In the genomic region with DNA sequence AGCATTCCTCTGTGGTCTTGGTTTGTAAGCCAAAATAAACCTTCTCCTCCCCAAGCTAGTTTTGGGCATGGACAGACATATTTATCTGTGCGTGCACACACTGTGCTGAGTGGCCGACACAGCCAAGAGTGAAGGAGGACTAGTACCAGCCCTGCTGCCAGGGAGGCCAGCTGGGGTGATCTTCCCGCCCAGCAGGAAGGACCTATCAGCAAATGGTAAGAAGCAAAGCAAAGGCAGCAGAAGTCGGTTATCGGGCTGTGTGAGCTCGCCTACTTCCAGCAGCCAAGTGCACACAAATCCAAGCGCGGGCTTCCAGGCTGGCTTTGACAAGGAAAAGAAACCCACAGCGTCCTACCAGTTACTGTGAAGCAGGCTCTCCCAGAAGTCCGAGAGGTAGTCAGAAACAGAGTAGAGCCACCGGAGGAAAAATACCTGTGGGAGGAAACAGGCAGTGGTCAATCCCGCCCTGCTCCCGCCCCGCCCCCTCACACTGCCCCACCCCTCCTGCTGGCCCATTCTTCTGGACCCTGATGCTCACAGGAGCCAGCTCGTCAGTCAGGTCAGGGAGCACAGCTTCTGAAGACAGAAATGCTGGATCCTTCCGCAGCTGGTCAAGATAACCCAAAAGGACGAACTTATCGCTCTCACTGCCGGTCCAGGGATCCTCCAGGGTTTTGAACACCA, we compare ENCODE assay signal across 8 mouse cellular contexts. TPM values are rescaled to one million over a fixed set of nuclear protein-coding genes. Genes with fewer than 3 reads are reported as not detected.
DNase-seq lines count a peak whose midpoint lies in the region; ATAC-seq lines count a peak whose summit lies in the region.

No protein-coding gene starts in this region.

- no peaks in the 10 kb centered on the region for H3K27me3 ChIP-seq in kidney, embryonic 14.5 days (ENCODE audit: control insufficient read depth, insufficient read depth, low read length)
- no peaks in the 10 kb centered on the region for H3K27me3 ChIP-seq in forebrain, embryonic 15.5 days
- no peaks in the 10 kb centered on the region for H3K27me3 ChIP-seq in midbrain, embryonic 14.5 days (ENCODE audit: control insufficient read depth, insufficient read depth, low read length)

- H3K4me2 ChIP-seq in kidney, embryonic 14.5 days (replicated peaks; ENCODE audit: low read depth, low read length) = no peak overlapping the region
- H3K4me2 ChIP-seq in forebrain, embryonic 15.5 days (replicated peaks) = no peak overlapping the region
- H3K4me2 ChIP-seq in midbrain, embryonic 14.5 days (ENCODE audit: low read length) = no peak overlapping the region

- no peak overlapping the region for H3K4me3 ChIP-seq in kidney, embryonic 14.5 days (ENCODE audit: low read length)
- no peak overlapping the region for H3K4me3 ChIP-seq in forebrain, embryonic 15.5 days
- H3K4me3 ChIP-seq in midbrain, embryonic 14.5 days (replicated peaks; ENCODE audit: low read depth, low read length) = no peak overlapping the region

- no peaks in the 10 kb centered on the region for H3K4me1 ChIP-seq in kidney, embryonic 14.5 days (ENCODE audit: control insufficient read depth, insufficient read depth, low read length)
- H3K4me1 ChIP-seq in forebrain, embryonic 15.5 days = peaks cover 21% of the 10 kb centered on the region
- H3K4me1 ChIP-seq in midbrain, embryonic 14.5 days (ENCODE audit: control insufficient read depth, insufficient read depth, low read length) = no peaks in the 10 kb centered on the region

- no peaks in the 10 kb centered on the region for H3K9me3 ChIP-seq in kidney, embryonic 14.5 days (ENCODE audit: control insufficient read depth, low read length)
- no peaks in the 10 kb centered on the region for H3K9me3 ChIP-seq in forebrain, embryonic 15.5 days
- no peaks in the 10 kb centered on the region for H3K9me3 ChIP-seq in midbrain, embryonic 14.5 days (ENCODE audit: control insufficient read depth, low read length)

- 70% methylated on average over 19 of the region's 19 CpGs for WGBS in kidney, embryonic 14.5 days
- 70% methylated on average over 19 of the region's 19 CpGs for WGBS in forebrain, embryonic 15.5 days
- 81% methylated on average over 19 of the region's 19 CpGs for WGBS in midbrain, embryonic 14.5 days

- peak overlapping the region; percentile 86 for H3K27ac ChIP-seq in kidney, embryonic 14.5 days (ENCODE audit: low read depth, low read length)
- H3K27ac ChIP-seq in forebrain, embryonic 15.5 days (replicated peaks) = peak overlapping the region; percentile 84
- H3K27ac ChIP-seq in midbrain, embryonic 14.5 days (replicated peaks; ENCODE audit: low read depth, low read length) = peak overlapping the region; percentile 65; the same call in 1 of the 2 replicates

- H3K36me3 ChIP-seq in kidney, embryonic 14.5 days (ENCODE audit: control insufficient read depth, insufficient read depth, low read length) = peaks cover 60% of the 10 kb centered on the region
- peaks cover 65% of the 10 kb centered on the region for H3K36me3 ChIP-seq in forebrain, embryonic 15.5 days
- peaks cover 94% of the 10 kb centered on the region for H3K36me3 ChIP-seq in midbrain, embryonic 14.5 days (ENCODE audit: control insufficient read depth, insufficient read depth, low read length)

- DNase-seq in kidney, adult 8-10 months = no peak
- peak; percentile 88 for DNase-seq in brain, adult 2 months (ENCODE audit: low read depth, low spot score)
- peak; percentile 29 to 43 for DNase-seq in kidney, postnatal 4 days
- no peak for DNase-seq in midbrain, embryonic 14.5 days
- DNase-seq in frontal cortex, adult 2 months (ENCODE audit: extremely low spot score in 1 of 2, low spot score in 1 of 2) = no peak
- no peak for DNase-seq in gastrocnemius, adult 8-10 months (ENCODE audit: low spot score in 2 of 2)

- no peak overlapping the region for H3K9ac ChIP-seq in kidney, embryonic 14.5 days (ENCODE audit: low read depth, low read length)
- H3K9ac ChIP-seq in forebrain, embryonic 15.5 days (replicated peaks) = no peak overlapping the region
- no peak overlapping the region for H3K9ac ChIP-seq in midbrain, embryonic 14.5 days (replicated peaks; ENCODE audit: low read length)

- ATAC-seq in kidney, embryonic 14.5 days (ENCODE audit: low FRiP score, low TSS enrichment) = peak; percentile 36; the same call in 1 of the 2 replicates
- ATAC-seq in forebrain, embryonic 15.5 days (replicated peaks) = peak; percentile 32; the same call in 1 of the 2 replicates
- ATAC-seq in midbrain, embryonic 14.5 days (ENCODE audit: low FRiP score, low TSS enrichment) = no peak

RNA-seq across cellular contexts. Expression of a gene that starts 21.0 kb away (rescaled TPM):
- 1.1 and 1.6 TPM in 2 replicates for polyA plus RNA-seq in kidney, embryonic 14.5 days (2014; fragmentation: Nextera tagmentation; extraction: Ambion mirVana)
- polyA plus RNA-seq in forebrain, embryonic 15.5 days (2015; fragmentation: Nextera tagmentation; extraction: Ambion mirVana) = not detected in 2 replicates
- not detected in 2 replicates for polyA plus RNA-seq in midbrain, embryonic 14.5 days (2014; fragmentation: Nextera tagmentation; extraction: Ambion mirVana)
- 0.40 and 1.1 TPM in 2 replicates for polyA plus RNA-seq in frontal cortex, adult 2 months (2012; rRNA removed)
- not detected for total RNA-seq in gastrocnemius, adult 8-10 months (2022)

RNA-seq across cellular contexts. Expression of a gene that starts 23.2 kb away (rescaled TPM):
- polyA plus RNA-seq in kidney, embryonic 14.5 days (2014; fragmentation: Nextera tagmentation; extraction: Ambion mirVana) = 3.2 and 5.2 TPM in 2 replicates
- 5.2 and 5.3 TPM in 2 replicates for polyA plus RNA-seq in forebrain, embryonic 15.5 days (2015; fragmentation: Nextera tagmentation; extraction: Ambion mirVana)
- 6.0 and 6.7 TPM in 2 replicates for polyA plus RNA-seq in midbrain, embryonic 14.5 days (2014; fragmentation: Nextera tagmentation; extraction: Ambion mirVana)
- 29.9 and 30.8 TPM in 2 replicates for polyA plus RNA-seq in frontal cortex, adult 2 months (2012; rRNA removed)
- 10 to 100 TPM; 11.6 to 13.9 (median 13.8) TPM for total RNA-seq in gastrocnemius, adult 8-10 months (2022)

RNA-seq across cellular contexts. Expression of a gene that starts 25.9 kb away (rescaled TPM):
- polyA plus RNA-seq in kidney, embryonic 14.5 days (2014; fragmentation: Nextera tagmentation; extraction: Ambion mirVana) = 14.5 and 24.3 TPM in 2 replicates
- 14.9 and 18.2 TPM in 2 replicates for polyA plus RNA-seq in forebrain, embryonic 15.5 days (2015; fragmentation: Nextera tagmentation; extraction: Ambion mirVana)
- polyA plus RNA-seq in midbrain, embryonic 14.5 days (2014; fragmentation: Nextera tagmentation; extraction: Ambion mirVana) = 18.4 and 18.5 TPM in 2 replicates
- polyA plus RNA-seq in frontal cortex, adult 2 months (2012; rRNA removed) = 21.5 and 22.5 TPM in 2 replicates
- 1 to 10 TPM; 1.5 to 2.5 (median 1.9) TPM for total RNA-seq in gastrocnemius, adult 8-10 months (2022)

RNA-seq across cellular contexts. Expression of a gene that starts 44.3 kb away (rescaled TPM):
- 11.0 and 20.6 TPM in 2 replicates for polyA plus RNA-seq in kidney, embryonic 14.5 days (2014; fragmentation: Nextera tagmentation; extraction: Ambion mirVana)
- 14.6 and 15.3 TPM in 2 replicates for polyA plus RNA-seq in forebrain, embryonic 15.5 days (2015; fragmentation: Nextera tagmentation; extraction: Ambion mirVana)
- 9.6 and 12.9 TPM in 2 replicates for polyA plus RNA-seq in midbrain, embryonic 14.5 days (2014; fragmentation: Nextera tagmentation; extraction: Ambion mirVana)
- 18.7 and 19.0 TPM in 2 replicates for polyA plus RNA-seq in frontal cortex, adult 2 months (2012; rRNA removed)
- total RNA-seq in gastrocnemius, adult 8-10 months (2022) = 10 to 100 TPM; 53.9 to 63.4 (median 56.8) TPM

RNA-seq across cellular contexts. Expression of a gene that starts 58.5 kb away (rescaled TPM):
- polyA plus RNA-seq in kidney, embryonic 14.5 days (2014; fragmentation: Nextera tagmentation; extraction: Ambion mirVana) = not detected in 2 replicates
- not detected in 2 replicates for polyA plus RNA-seq in forebrain, embryonic 15.5 days (2015; fragmentation: Nextera tagmentation; extraction: Ambion mirVana)
- not detected in 2 replicates for polyA plus RNA-seq in midbrain, embryonic 14.5 days (2014; fragmentation: Nextera tagmentation; extraction: Ambion mirVana)
- 0.18 and 0.42 TPM in 2 replicates for polyA plus RNA-seq in frontal cortex, adult 2 months (2012; rRNA removed)
- total RNA-seq in gastrocnemius, adult 8-10 months (2022) = not detected

Comparison
In these comparisons a context has a peak if more than half of its experiments do, and no peak if none do; other contexts are left out.
1. DNase-seq: peak in brain, adult 2 months (single experiment) and kidney, postnatal 4 days (2 of 2); none in kidney, adult 8-10 months (0 of 2), midbrain, embryonic 14.5 days (single experiment), frontal cortex, adult 2 months (0 of 2) and gastrocnemius, adult 8-10 months (0 of 2).
2. Peak in every context shown above with its lines, with median percentiles within 50 percentile points of each other: H3K27ac ChIP-seq.